Mouse (Mus musculus) thymus, adult 2 months (tissue): Measurements from ENCODE around the gene Mbtd1. TPM values are rescaled to one million over a fixed set of nuclear protein-coding genes. Genes with fewer than 3 reads are reported as not detected.

Experiments used
- DNase-seq: peaks from one replicate; pipeline ENCODE4 v3.0.0; 2021
- H3K27ac ChIP-seq: fragments of 200-500 bp; 2 replicates; pipeline ENCODE4 v1.5.1; 2012; ENCODE audit warnings: low read length, control low read depth; ENCODE audit not compliant: control insufficient read depth, insufficient read depth
- H3K27me3 ChIP-seq: fragments of 200-500 bp; 2 replicates; pipeline ENCODE4 v1.6.1; 2012; ENCODE audit warnings: mild to moderate bottlenecking, low read length, moderate library complexity, mixed read lengths; ENCODE audit not compliant: control insufficient read depth, insufficient read depth
- H3K36me3 ChIP-seq: fragments of 200-500 bp; 2 replicates; pipeline ENCODE4 v1.6.1; 2012; ENCODE audit warnings: mild to moderate bottlenecking, low read length, moderate library complexity; ENCODE audit not compliant: control insufficient read depth, insufficient read depth
- H3K4me1 ChIP-seq: fragments of 200-500 bp; replicated peaks from 2 replicates; pipeline ENCODE4 v1.6.1; 2012; ENCODE audit warnings: low read length; ENCODE audit not compliant: control insufficient read depth, insufficient read depth
- H3K4me3 ChIP-seq: fragments of 200-500 bp; 2 replicates; pipeline ENCODE4 v1.5.1; 2012; ENCODE audit warnings: mild to moderate bottlenecking, low read length, control low read depth, moderate library complexity; ENCODE audit not compliant: control insufficient read depth, insufficient read depth
- CTCF ChIP-seq: fragments of 200-500 bp; IDR thresholded peaks from 2 replicates; pipeline ENCODE4 v1.5.1; 2012; ENCODE audit warnings: mild to moderate bottlenecking, control low read depth, low read length, moderate library complexity, borderline replicate concordance; ENCODE audit not compliant: control insufficient read depth, poor library complexity, insufficient read depth; ENCODE audit errors: extremely low read depth
- POLR2A ChIP-seq: fragments of 200-500 bp; IDR thresholded peaks from 2 replicates; pipeline ENCODE4 v1.6.1; 2012; ENCODE audit warnings: mild to moderate bottlenecking, low read length, control low read depth, moderate library complexity; ENCODE audit not compliant: control insufficient read depth, poor library complexity, insufficient read depth; ENCODE audit errors: extremely low read depth
- WGBS: fragments of 180-500 bp; shearing (Covaris S2); methylation state at CpG from one replicate; pipeline ENCODE4 v1.1.7; 2018; 5-methylcytosine and 5-hydroxymethylcytosine counted together
- polyA plus RNA-seq: library from polyadenylated mRNA; depleted of rRNA; stranded (reverse); fragments of >200 nt; gene quantifications from 2 replicates; pipeline ENCODE4 v1.2.3, GENCODE M21; 2012; rRNA removed

The Mbtd1 gene
- polyA plus RNA-seq, 1 experiment = 17.4 TPM

- Histone ChIP-seq H3K27ac (peak within 1 kb of the TSS; percentile 93), H3K4me1 (peaks cover 8% of the 10 kb centered on the region), H3K36me3 (no peaks in the 10 kb centered on the region), H3K27me3 (no peaks in the 10 kb centered on the region), H3K4me3 (peak within 1 kb of the TSS; percentile 93)
- under 1% methylated on average over 70 of the region's 70 CpGs for WGBS
- peak; percentile 91 for DNase-seq
- peak; percentile 81; the same call in 1 of the 2 replicates for TF ChIP-seq POLR2A
- no peak; the same call in 1 of the 2 replicates for TF ChIP-seq CTCF
These were observed 110.2 kb downstream of the Mbtd1 start, which contains the start of gene Spag9 for GRCm38 (mm10) chr11:93995720-93996305. Gene Spag9, plus strand, starts transcription at chr11:93996091.

Other genes starting within 250 kb of the Mbtd1 start
- 7.5 and 7.8 TPM in 2 replicates for gene Utp18, start 86 bp upstream of the Mbtd1 start, polyA plus RNA-seq
- 151 and 178 TPM in 2 replicates for gene Nme2, start 70.4 kb downstream of the Mbtd1 start, polyA plus RNA-seq
- gene Gm20390, start 82.4 kb downstream of the Mbtd1 start, polyA plus RNA-seq = 8.1 and 16.1 TPM in 2 replicates
- gene Nme1, start 82.7 kb downstream of the Mbtd1 start, polyA plus RNA-seq = 188 and 217 TPM in 2 replicates
- gene Spag9, start 110.2 kb downstream of the Mbtd1 start, polyA plus RNA-seq = 22.0 and 32.6 TPM in 2 replicates